Mouse (Mus musculus) olfactory bulb, adult 2 months (tissue): Measurements from ENCODE around the gene C1qtnf3.

Experiments
- CTCF ChIP-seq: fragments of 200-500 bp; IDR thresholded peaks from 2 replicates; pipeline ENCODE4 v1.5.1; 2012; ENCODE audit warnings: low read depth, mild to moderate bottlenecking, low read length, moderate library complexity; ENCODE audit not compliant: insufficient read depth
- POLR2A ChIP-seq: fragments of 200-500 bp; IDR thresholded peaks from 2 replicates; pipeline ENCODE4 v1.6.1; 2012; ENCODE audit warnings: mild to moderate bottlenecking, low read depth, low read length, moderate library complexity; ENCODE audit not compliant: insufficient read depth

DNA sequence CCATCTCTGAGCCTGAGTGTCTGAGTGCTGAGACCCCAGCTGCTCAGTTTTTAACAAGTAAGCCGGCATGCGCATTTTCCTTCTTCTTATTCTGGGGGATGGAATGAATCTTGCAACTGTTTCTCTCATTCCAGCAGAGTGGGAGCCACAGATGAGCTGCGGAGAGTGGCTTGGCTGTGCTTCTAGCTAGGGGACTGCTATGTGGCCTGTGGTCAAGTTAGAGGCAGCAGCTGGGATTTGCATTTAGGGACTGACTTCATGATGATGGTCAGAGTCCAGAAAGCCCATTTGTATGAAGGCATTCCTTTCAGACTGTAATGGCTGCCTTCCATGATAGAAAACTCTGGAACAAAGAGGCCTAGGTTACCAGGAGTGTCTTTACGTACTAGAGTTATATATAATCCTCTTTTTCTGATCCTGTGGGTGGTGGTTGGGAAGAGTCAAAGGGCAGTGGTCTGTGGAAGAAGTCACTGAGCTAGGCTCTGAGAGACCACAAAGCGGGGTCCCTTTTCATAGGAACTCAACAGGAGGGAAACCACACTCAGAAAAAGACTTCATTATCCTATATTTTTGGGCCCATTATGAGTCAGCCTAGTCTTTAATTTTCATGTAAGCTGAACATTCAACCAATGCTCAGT is 23.4 kb upstream of the C1qtnf3 start:
- TF ChIP-seq CTCF (no peak), POLR2A (no peak)
